Mouse (Mus musculus) lung, adult 2 months (tissue): ENCODE results near the gene Gm49355.

Experiments
- CTCF ChIP-seq: fragments of 200-500 bp; IDR thresholded peaks from 2 replicates; pipeline ENCODE4 v1.5.1; 2011; ENCODE audit warnings: mild to moderate bottlenecking, low read length, control low read depth; ENCODE audit not compliant: insufficient read depth
- POLR2A ChIP-seq: fragments of 200-500 bp; IDR thresholded peaks from 2 replicates; pipeline ENCODE4 v1.6.1; 2011; ENCODE audit warnings: low read depth, mild to moderate bottlenecking, control low read depth, low read length, borderline replicate concordance; ENCODE audit errors: extremely low read depth

DNA sequence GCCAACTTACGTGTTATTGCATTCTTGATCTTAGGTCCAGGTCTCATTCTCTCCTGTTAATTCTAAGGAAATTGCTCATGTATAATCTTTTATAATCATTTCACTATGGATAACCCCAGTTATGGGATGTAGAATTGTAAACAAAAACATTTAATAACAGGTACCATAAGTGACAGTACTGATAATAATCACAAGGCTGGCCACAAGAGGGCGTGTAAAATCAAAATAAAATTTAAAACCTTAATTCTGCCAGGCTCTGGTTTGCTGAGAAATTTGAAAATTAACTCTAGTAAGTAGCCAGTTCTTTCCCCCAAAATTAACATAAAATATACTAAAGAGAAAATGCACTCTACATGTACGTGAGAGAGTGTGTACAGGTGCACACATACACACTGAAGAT, 16.9 kb downstream of the Gm49355 start:
- no peak for TF ChIP-seq POLR2A
- TF ChIP-seq CTCF: no peak
